Comparison of ENCODE assay signal across 9 mouse cellular contexts in genomic region chr1:90486349-90486839, GRCm38 (mm10).
DNase-seq lines count a peak whose midpoint lies in the region; ATAC-seq and TF ChIP-seq lines count a peak whose summit lies in the region.
"Had no signal": no experiment of that assay in that cellular context is flagged by ENCODE, and none has a peak within 500 bp of the region (broad histone marks: within the 10 kb centered on the region; RNA-seq: fewer than 3 reads in every experiment).

No protein-coding gene starts in this region.

- 0 out of 2 replicates have a peak, but pooled peaks cover 3% of the 10 kb centered on the region for H3K4me1 ChIP-seq in kidney, postnatal 0 days (replicated peaks; ENCODE audit: insufficient read depth, low read length)
- H3K4me1 ChIP-seq in forebrain, embryonic 13.5 days = 0 out of 2 replicates have a peak, but pooled peaks cover 5% of the 10 kb centered on the region

- WGBS in kidney, postnatal 0 days = 68% methylated on average over 11 of the region's 11 CpGs
- WGBS in forebrain, embryonic 13.5 days = 52% methylated on average over 11 of the region's 11 CpGs

- no peak overlapping the region for H3K27ac ChIP-seq in kidney, postnatal 0 days
- H3K27ac ChIP-seq in forebrain, embryonic 13.5 days = no peak overlapping the region
- H3K27ac ChIP-seq: kidney, embryonic 15.5 days had no signal

- H3K4me2 ChIP-seq in kidney, postnatal 0 days (ENCODE audit: low read length) = no peak overlapping the region
- H3K4me2 ChIP-seq in forebrain, embryonic 13.5 days = no peak overlapping the region
- H3K4me2 ChIP-seq: kidney, embryonic 15.5 days had no signal

- TF ChIP-seq POLR2A in brain, embryonic 14.5 days (IDR thresholded peaks at IDR 0.05; ENCODE audit: borderline replicate concordance, extremely low read depth, insufficient read depth, insufficient read length, poor library complexity, severe bottlenecking) = no peak

- no peaks in the 10 kb centered on the region for H3K9me3 ChIP-seq in kidney, postnatal 0 days (replicated peaks; ENCODE audit: low read length)
- H3K9me3 ChIP-seq in forebrain, embryonic 13.5 days (replicated peaks) = no peaks in the 10 kb centered on the region
- H3K9me3 ChIP-seq: kidney, embryonic 15.5 days had no signal

- no peak for ATAC-seq in kidney, postnatal 0 days (replicated peaks; ENCODE audit: low FRiP score, low read depth)
- ATAC-seq in forebrain, embryonic 13.5 days = peak; percentile 73

- H3K4me3 ChIP-seq in kidney, postnatal 0 days (replicated peaks; ENCODE audit: low read depth, low read length) = no peak overlapping the region
- H3K4me3 ChIP-seq in forebrain, embryonic 13.5 days = no peak overlapping the region
- H3K4me3 ChIP-seq: kidney, embryonic 15.5 days had no signal

- TF ChIP-seq CTCF in kidney, postnatal 0 days (IDR thresholded peaks at IDR 0.05; ENCODE audit: low read depth) = no peak
- no peak for TF ChIP-seq CTCF in brain, embryonic 14.5 days (IDR thresholded peaks at IDR 0.05; ENCODE audit: borderline replicate concordance, extremely low read depth, insufficient read depth, insufficient read length)

- DNase-seq in kidney, postnatal 0 days (ENCODE audit: low spot score) = peak; percentile 67
- no peak for DNase-seq in kidney, adult 11 months
- peak; percentile 83 for DNase-seq in brain, embryonic 14.5 days (ENCODE audit: low read depth)
- DNase-seq in layer of hippocampus, postnatal 10 days (ENCODE audit: low spot score in 2 of 2) = peak; percentile 38 to 45
- no peak for DNase-seq in ovary, postnatal 10 days (ENCODE audit: low spot score)
- no peak for DNase-seq in adrenal gland, postnatal 10 days
- DNase-seq in heart, adult 8-10 months (ENCODE audit: low spot score) = no peak

- H3K36me3 ChIP-seq in kidney, postnatal 0 days (ENCODE audit: insufficient read depth, low read length) = no peaks in the 10 kb centered on the region
- H3K36me3 ChIP-seq in forebrain, embryonic 13.5 days (ENCODE audit: poor library complexity, severe bottlenecking) = no peaks in the 10 kb centered on the region
- H3K36me3 ChIP-seq: kidney, embryonic 15.5 days had no signal

- no peaks in the 10 kb centered on the region for H3K27me3 ChIP-seq in kidney, postnatal 0 days (ENCODE audit: insufficient read depth, low read length)
- 0 out of 2 replicates have a peak, but pooled peaks cover 3% of the 10 kb centered on the region for H3K27me3 ChIP-seq in forebrain, embryonic 13.5 days
- H3K27me3 ChIP-seq: kidney, embryonic 15.5 days had no signal

- no peak overlapping the region for H3K9ac ChIP-seq in kidney, postnatal 0 days (ENCODE audit: low read depth, low read length)
- no peak overlapping the region for H3K9ac ChIP-seq in forebrain, embryonic 13.5 days
- H3K9ac ChIP-seq: kidney, embryonic 15.5 days had no signal

Comparison
In these comparisons a context has a peak if more than half of its experiments do, and no peak if none do; other contexts are left out.
1. DNase-seq: peak in kidney, postnatal 0 days (single experiment), brain, embryonic 14.5 days (single experiment) and layer of hippocampus, postnatal 10 days (2 of 2); none in kidney, adult 11 months (single experiment), ovary, postnatal 10 days (single experiment), adrenal gland, postnatal 10 days (single experiment) and heart, adult 8-10 months (single experiment).